Mouse (Mus musculus) thymus, postnatal 25 days (tissue): Measurements from ENCODE around the gene Fxyd6.

ENCODE experiments used
- DNase-seq: peaks from one replicate; pipeline ENCODE4 v3.0.0; 2022

Fxyd6 gene

DNA sequence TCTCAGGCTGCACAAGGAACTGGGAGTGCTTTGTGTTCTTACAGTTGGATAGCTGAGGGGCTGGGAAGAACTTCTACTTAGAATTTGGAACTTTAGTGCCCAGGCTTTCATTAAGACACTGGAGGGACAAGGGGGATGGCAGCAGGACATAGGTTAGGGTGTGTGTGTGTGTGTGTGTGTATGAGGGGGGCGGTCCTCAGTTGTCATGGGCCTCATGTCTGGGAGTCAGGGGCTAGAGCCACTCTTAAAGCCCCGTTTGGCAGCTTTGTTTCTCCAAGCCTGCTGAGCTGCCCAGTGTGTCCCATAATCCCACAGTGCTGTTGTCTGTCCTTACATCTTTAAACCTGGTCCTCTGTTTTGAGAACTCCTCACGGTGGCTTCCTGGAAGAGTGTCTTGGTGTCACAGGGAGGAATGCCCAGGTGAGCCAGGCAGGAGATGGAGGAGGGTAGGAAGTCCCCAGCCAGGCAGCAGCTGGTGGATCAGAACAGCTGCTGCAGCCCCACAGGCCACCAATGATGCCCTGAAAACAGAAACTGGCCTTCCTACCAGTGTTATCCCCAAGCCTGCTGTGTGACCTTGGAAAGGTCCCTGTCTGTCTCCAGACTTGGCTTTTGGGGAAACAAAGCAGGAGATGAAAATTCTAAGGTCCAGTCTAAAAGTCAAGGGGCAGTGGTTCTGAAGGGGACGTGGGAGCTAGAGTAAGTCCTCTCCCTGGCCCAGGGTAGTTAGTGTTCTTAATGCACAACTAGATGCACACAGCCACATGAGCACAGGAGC lies 42.9 kb downstream of the Fxyd6 start:
- DNase-seq: no peak

DNA sequence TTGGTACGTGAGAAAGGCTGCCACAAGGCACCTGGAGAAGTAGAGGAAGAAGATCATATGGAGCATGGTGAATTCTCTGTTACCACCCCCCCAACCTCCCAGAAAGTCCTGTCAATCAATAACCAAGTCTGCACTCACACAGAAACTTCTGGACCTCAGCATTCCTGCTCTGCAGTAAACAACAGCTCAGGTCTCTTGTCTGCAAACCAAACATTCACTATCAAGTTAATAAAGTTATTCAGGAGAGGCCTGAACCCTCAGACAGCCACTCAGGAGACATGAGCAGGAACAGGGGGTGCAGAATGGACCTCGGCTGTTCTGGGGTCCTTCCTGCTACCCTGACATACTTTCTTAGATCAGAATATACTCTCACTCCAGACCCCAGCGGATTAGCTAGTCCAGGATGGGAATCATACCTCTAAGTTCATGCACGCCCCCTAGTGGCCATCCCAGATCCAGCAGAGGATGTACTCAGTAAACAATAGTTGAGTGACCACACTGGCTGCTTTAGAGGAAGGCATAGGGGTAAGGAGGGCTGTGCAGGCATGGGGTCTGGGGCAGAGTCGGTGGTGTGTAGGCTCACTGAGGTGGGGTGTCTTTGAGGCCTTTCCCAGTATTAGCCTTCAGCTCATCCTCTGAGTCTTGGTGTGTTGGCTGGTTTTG lies 43.6 kb downstream of the Fxyd6 start:
- DNase-seq: peak; percentile 41

DNA sequence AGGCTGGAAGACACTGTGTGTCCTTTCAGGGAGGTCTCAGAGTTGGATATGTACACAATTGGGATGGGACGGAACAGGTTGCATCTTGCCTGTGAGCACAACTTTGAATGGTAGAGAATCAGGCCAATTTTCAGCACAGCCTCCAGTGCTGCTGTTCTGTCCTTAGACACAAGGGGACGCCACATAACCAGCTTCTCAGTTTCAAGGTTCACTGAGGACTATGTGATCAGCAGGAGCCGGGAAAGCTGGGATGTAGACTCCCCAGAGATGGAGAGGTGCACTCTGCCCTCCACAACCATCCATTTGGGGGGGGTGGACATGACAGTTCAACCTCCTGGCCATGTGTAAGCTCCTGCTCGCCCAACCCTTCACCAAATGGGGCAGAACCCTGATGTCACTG lies 45.9 kb downstream of the Fxyd6 start:
- peak; percentile 38 for DNase-seq

DNA sequence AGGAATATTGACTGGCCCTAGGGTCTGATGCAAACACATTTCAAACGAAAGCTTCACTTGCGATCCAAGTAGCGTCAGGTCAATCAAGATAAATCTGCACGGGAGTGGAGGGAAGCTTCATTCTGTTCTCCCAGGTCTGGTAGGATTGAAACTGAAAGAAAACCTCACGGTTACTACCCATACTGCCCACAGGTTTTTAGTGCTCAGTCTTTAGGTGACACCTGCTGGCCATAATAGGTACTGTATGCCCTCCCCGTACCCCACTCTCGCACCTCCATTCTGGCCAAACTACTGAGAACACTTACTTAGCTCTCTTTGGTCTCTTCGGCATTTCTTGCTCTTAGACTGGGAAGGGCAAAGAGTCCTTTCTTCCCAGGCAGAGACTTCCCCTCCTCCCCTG lies 47.3 kb downstream of the Fxyd6 start:
- DNase-seq: peak; percentile 74

DNA sequence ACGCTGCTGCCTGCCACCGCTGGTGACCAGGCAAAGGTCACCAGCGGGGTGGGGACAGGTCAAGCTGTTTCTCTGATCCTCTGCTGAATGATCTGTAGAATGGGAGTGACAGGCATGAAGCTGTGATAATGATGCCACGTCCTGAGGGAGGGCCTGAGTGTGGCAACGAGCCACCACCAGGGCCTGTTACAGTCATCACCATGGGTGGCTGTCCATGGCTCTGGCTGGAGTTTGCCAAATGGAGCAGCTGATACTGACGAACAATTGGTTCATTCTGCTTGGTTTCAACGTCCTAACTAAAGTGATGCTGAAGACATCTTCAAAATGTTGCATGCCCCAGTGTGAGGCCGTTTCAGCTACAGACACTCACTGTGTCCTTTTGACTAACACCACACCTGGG lies 48.3 kb downstream of the Fxyd6 start:
- DNase-seq: no peak

DNA sequence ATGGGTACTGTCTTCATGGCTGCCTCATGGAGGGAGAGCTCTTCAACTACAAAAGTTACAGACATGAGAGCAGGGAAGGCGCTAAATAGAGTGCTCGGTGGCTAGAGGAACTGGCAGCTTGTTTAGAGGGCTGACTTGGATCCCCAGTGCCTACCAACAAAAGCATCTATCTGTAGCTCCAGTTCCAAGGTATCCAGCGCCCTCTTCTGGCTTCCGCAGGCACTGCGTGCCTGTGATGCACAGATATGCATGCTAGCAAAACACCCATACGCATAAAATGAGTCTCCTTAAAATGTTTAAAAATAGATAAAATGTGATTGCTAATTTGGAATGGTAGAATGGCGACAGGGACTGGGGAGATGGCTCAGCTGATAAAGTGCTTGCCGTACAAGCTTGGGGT lies 51.2 kb downstream of the Fxyd6 start:
- DNase-seq: peak; percentile 30

DNA sequence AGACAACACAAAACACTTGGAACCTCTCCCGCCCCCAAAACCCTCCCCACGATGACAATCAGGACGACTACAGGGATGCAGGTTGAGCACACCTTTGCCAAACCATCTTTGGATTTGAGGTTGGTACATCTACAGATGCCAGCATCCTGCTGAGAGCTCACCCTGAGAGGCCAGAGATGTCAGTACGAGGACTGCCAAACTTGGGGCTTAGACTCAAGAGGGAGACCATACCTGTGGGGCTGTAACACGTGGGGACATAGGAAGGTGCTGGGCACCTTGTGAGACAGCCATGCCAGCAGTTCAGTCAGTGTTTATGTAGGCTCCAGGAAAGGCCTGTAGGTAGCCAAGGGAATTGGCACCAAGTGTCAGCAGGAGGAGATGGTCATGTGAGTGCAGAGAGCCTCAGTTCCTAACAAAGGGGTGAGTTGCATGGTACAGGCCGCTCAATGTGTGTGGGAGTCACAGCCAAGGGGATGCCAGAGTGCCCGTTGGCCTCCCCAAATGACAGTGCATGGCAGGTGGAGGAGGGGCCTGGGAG lies 52.8 kb downstream of the Fxyd6 start:
- DNase-seq: no peak

DNA sequence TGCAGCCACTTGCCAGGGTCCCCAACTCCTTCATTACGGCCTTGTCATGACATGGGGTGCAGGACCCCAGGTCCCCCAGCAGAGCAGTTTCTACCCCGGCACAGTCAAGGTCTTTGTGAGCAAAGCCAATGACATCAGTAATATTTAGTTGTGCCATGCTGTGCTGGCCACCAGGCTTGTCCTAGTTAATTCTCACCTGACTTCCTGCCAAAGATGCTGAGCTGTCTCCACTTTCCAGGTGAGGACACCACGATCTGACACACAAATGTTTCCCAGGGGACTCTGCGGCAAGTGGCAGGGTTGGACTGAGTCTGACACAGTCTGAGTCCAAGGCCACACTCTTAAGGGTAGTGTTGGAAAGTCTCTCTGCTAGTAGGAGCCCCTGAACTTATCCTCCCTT lies 56.5 kb downstream of the Fxyd6 start, which contains the start of gene Dscaml1:
Dscaml1 (plus strand) TSS at position 173 of the 400 bp plus-strand sequence.
- no peak for DNase-seq

DNA sequence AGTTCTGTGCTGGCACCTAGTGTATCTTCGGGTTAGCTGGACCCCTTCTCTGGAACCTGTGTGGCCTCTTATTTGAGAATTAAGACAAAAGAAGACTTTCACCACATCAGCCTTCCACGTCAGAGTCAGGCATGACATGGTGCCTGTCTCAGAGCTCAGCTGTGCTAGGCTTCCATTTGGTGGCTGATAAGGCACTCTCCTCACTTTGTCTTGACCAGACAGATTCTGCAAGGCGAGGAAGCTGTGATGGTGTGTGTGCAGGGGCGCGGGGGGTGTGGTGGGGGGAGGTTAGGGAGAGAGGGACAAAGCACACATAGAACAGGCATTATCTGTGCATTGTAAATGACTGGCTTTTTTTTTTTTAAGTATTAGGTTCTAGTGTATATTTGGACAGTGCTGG lies 59.4 kb downstream of the Fxyd6 start:
- no peak for DNase-seq

DNA sequence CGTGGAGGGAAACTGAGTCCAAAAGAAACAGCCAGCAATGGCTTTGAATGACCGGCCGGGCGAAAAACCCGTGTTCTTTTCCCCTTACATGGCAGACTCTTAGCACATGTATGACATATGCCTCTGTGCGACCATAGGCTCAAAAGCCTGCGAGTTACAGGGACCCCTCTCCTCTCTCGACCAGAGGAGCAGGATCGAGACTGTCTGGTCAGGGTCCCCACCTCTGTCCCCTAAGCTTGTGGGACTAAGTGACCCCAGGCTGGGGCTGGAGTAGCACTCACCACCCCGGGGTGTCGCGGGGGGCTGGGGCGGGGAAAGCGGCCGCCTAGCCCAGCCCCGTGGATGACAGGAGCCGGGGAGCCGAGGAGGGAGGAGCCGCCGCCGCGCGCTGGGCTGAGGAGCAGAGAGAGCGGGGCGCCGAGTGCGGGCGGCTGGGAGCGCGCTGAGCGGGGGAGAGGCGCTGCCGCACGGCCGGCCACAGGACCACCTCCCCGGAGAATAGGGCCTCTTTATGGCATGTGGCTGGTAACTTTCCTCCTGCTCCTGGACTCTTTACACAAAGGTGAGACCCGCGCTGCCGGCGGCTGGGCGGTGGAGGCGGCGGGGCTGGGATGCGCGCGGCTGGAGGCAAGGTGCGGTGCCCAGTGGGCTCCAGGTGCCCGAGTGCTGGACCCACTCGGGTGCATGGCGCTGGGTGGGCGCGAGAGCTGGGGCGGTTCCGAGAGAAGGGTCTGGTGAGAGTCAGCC lies 60.1 kb downstream of the Fxyd6 start:
- no peak for DNase-seq

DNA sequence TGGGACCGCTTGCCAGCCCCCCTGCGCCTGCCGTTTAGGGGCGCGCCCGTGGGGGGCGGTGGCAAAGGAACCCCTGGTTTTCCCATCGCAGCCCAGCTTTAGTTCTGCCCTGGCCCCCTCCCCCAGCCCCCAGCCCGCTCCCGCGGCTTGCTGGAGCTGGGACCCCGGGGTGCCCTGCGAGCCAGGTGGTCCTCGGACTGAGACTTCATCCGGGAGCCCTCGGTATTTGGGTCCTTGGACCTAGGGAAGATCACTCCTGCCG lies 60.6 kb downstream of the Fxyd6 start:
- DNase-seq: no peak

DNA sequence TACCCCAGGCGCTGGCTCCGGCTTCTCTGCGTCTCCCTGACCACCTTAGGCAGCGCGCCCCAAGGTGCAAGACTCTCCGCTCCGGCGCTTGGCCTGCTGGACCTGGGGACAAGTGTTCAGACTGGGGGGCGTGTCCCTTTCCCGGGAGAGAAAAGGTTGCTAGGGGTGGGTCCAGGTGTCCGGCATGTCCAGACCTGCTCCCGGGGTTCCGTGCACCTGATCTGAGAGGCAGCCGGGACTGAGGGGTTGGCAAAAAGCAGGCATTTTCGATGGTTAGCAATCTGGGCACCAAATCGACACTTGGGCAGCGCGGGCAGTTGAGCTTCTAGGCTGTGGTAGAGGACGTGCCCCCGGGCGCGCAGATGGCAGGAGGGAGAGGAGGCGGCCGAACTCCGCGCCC lies 61.2 kb downstream of the Fxyd6 start:
- DNase-seq: no peak

DNA sequence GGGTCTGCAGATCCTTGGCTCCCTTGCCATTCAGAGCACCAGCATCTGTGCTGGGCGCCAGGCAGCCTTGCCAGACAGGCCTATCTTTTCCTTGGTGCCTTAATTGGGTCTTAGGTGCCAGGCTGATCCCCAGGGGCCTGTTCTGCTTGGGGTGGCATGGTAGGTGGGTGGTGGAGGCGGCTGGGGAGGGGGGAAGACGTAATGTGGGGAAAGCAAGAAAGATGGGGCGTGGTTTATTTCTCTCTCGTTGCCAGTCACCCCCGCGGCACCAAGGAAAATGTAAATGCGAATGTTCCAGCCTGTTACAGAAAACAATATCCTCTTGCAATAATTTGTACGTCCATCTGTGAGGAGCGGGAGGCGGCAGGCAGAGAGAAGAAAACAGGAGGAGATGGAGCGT lies 62.7 kb downstream of the Fxyd6 start:
- no peak for DNase-seq

DNA sequence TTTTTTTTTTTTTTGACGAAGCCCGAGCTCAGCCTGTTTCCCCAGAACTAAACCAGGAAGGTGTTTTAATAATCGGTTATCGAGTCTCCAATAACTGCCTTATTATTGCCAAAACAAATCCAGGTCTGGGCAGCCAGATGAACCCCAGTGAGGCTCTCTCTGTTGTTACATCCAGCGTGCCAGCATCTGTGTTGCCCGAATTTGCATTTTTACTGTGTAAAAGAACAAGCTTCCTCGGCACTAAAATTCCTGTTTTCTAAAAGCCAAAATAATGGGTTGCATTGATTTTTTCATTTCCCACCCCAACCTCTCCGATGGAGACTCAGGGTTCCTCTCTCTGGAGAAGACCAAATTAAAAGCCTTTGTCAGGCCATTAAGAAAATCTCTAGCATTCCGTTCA lies 63.1 kb downstream of the Fxyd6 start:
- no peak for DNase-seq

DNA sequence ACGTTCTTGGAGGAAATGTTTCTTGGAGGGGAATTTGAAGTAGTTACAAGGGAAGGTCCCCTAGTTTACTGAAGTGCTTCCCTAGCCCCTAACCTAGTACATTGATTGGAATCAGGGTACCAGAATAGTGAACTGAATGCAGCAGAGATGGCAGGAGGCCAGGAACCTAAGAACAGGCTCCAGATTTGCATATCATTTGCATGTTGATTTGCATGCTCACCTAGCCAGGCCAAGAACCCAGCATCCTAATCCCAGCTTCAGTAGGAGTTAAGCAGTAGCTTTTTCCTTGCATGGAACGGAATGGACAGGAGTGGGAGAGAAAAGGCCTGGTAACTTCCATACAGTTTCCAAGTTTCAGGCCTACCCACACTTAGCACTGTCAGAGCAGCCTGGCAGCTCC lies 64.2 kb downstream of the Fxyd6 start:
- DNase-seq: no peak

DNA sequence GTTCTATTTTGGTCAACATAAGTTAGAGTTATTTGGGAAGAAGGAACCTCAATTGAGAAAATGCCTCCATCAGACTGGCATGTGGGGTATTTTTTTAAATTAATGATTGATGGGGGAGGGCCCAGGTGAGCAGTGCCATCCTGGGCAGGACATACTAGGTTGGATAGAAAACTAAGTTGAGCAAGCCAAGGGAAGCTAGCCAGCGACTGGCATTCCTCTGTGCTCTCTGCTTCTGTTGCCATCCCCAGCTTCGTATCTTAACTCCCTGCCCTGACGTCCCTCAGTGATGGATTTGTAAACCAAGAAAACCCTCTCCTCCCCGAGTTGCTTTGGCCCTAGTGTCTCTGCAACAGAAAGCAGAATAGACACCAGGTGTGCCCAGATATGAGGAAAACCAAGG lies 69.0 kb downstream of the Fxyd6 start:
- no peak for DNase-seq

DNA sequence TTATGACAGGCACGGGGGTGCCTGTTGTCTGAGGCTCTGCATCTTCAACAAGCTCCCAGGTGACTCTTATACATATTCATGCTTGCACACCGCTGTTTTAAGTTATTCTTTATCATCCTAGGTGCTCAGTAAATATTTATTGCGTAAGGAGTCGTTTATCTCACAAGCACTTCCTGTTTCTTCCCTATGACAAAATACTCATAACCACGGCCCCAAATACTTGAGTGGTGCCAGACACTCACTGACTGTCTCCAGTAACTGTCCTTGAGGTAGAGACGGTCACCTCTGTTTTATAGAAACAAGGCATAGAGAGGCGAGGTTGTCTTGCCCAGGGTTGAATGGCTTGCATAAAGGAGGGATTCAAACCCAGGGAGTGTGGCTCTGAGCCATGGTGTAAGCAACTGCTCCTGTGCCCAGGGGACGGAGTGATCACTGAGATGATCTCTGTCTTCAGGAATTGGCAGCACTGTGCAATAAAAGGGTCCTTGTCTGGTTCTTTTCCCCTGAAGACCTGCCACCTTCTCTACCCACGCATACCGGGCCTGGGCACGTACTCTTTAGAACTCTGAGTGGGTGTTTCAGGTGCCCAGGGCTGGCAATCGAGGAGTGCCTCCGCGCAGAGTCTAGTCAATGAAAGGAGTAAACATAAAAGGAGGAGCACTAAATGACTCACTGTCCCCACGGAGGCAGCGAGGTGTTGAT lies 70.2 kb downstream of the Fxyd6 start:
- no peak for DNase-seq

DNA sequence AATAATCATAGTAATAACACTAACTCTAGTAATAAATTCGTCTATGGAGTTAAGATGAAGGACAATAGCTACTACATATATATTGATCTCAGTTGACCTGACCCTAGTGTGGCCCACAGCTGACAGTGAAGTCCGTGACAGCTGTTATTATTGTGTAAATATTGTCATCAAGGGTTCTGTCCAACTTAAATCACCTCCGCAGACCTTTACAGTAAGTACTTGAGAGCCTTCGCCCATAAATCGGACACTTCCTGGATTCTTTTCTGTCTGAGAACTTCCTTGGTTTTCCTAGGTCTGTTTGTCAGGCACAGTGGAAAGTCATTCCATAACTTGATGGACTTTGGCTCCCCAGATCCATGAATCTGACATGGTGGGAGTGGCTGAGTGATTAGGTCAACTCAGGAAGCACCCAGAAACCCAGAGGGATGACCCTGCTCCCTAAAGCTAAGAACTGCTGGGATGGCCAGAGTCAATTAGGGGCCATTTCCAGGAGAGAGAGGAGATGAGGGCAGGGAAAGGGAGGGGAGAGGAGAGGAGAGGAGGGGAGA lies 74.3 kb downstream of the Fxyd6 start:
- no peak for DNase-seq
